Mouse (Mus musculus) embryonic stem cell, embryonic (primary cell): ENCODE results near the gene Ophn1.

ENCODE experiments used
- CTCF ChIA-PET, 4 experiments: fragments of 300-600 bp in 2 of 4; fragments of 350-600 bp in 2 of 4; sonication (Branson Sonifier 250); formaldehyde crosslinking; loops; one replicate each; lab custom pipeline; 2022; ENCODE audit warnings: inconsistent platforms in 2 of 4; lab: Charles Lee
- POLR2A ChIA-PET, 4 experiments: fragments of 300-600 bp in 2 of 4; fragments of 350-600 bp in 2 of 4; sonication (Branson Sonifier 250); formaldehyde crosslinking; loops; one replicate each; lab custom pipeline; 2022; ENCODE audit warnings: antibody characterized with exemption in 4 of 4, inconsistent platforms in 1 of 4; lab: Charles Lee

The Ophn1 gene

DNA sequence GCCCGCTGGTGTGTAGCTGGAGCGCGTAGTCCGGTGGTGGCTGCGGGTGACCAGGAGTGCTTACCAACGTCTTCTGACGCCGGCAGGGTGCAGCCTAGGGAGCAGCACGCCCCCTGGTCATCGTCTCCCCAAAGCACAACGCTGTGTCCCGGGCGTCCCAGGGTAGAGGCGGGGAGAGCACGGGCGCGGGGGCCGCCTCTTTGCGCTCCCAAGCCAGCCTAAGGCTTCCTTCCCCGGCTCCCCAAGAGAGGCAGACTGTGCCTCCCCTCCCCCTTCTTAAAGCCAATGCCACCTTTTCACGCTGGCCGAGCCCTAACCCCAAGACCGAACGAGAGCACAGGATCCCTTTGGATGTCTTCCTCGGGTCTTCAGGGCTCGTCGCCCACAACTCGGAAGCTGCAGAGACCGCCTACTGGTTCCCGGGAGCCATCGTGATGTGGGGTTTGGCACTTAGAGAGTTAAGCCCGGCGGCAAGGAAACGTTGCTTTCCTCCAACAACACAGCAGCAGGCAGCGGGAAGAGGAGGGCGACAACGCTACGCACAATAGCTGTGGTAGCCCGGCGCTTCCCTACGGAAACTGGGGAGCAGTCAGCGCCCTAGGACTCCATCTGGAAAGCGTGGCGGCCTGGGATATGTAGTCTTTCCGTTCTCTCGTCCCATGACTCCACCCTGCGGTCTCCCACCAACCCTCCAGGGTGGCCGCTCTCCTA, at the start of gene Ophn1:
Ophn1 (minus strand) TSS at position 620 of the 711 bp plus-strand sequence.
- POLR2A ChIA-PET = interaction anchor here in 2 of 4 experiments (0.7 to 1.1 kb wide), 3 partner anchors 9 to 76 kb away, joined by 3 read pairs; no protein-coding TSS in a partner anchor
- CTCF ChIA-PET = no interaction called here

DNA sequence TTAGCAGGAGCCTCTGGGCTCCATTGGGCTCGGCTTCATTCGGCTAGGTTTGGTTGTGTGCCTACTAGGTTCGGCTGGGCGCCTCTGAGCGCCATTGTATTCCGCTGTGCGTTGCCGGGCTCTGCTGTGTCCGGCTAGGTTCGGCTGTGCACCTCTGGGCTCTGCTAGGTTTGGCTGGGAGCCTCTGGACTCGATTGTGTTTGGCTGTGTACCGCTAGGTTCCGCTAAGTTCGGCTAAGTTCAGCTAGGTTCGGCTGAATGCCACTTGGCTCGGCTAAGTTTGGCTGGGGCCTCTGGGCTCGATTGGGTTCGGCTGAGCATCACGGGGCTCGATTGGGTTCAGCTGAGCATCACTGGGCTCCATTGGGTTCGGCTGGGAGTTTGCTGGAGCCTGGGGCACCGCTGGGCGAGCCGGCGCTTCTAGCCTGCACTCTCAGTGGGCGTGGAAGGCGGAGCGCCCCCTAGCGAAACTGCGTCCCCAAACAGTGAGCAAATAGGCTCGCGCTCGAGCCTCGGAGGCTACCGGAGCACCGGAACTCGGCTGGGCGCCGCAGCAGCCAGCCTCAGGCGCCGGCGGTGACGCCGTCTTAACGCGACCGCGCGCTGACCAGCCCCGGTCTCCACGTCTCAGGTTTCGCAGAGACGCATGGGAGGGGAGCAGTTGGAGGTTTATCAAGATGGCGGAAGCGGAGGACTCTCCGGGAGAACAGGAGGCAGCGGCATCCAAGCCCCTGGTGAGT, 46.9 kb upstream of the Ophn1 start:
- CTCF ChIA-PET = interaction anchor here in 2 of 4 experiments (0.6 to 1.8 kb wide), 2 partner anchors 16 to 17 kb away, joined by 3 to 4 read pairs; no protein-coding TSS in a partner anchor
- POLR2A ChIA-PET = interaction anchor here in 3 of 4 experiments (0.7 to 2.1 kb wide), 12 partner anchors 8 to 1561 kb away, joined by 3 to 12 read pairs (median 3); no protein-coding TSS in a partner anchor

DNA sequence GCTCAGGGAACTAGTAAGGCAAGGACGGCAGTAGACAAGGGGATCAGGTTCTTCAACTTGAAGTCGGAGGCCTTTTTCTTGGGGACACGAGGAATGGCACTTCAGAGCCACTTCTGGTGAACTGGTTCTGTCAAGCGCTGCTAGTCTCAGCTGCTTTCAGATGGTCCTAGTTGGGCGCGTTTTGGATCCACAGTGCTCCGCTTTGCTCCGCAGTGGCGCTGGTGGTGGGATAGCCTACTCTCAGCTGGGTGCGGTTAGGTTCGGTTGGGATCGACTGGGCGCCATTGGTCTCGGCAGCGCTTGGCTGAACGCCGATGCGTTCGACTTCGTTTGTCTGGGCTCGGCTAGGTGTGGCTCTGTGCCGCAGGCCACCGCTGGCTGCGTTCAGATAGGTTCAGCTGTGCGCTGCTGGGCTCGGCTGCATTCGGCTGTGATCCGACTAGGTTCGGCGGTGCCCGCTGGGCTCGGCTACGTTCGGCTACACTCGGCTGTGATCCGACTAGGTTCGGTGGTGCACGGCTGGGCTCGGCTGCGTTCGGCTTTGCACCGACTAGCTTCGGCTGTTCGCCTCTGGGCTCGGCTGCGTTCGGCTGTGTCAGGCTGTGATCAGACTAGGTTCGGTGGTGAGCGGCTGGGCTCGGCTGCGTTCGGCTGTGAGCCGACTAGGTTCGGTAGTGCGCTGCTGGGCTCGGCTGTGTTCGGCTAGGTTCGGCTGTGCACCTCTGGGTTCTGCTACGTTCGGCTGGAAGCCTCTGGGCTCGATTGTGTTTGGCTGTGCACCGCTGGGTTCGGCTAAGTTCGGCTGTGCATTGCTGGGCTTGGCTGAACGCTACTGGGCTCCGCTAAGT, 46.1 kb upstream of the Ophn1 start:
- ChIA-PET CTCF (interaction anchor here in 2 of 4 experiments (0.6 to 1.3 kb wide), 5 partner anchors 17 to 122 kb away, joined by 3 to 8 read pairs (median 3); no protein-coding TSS in a partner anchor), POLR2A (interaction anchor here (0.7 to 2.1 kb wide), 16 partner anchors 9 to 1561 kb away, joined by 3 to 12 read pairs (median 3); partner anchors contain the start of gene Ophn1 (in 1 of the 4))

DNA sequence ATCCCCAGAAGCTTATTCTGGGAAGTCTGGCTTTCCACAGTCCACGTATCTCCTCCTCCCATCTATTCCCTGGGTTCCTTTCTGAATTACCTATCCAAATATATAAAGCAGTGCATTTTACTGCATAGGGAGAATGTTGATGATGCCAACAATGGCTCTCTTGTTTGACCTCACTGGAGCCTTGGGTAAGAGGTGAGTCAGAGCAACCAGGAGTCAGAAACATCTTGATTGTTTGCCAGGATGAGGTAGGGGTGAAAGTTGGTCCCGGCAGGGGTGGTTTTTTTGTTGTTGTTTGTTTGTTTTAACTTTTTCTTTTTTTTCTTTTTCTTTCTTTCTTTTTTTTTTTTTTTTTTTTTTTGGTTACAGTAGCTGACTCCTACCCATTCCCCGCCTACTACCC, 45.3 kb upstream of the Ophn1 start, which contains the start of gene Yipf6:
Yipf6 (plus strand) TSS at position 216 of the 400 bp plus-strand sequence.
- CTCF ChIA-PET = interaction anchor here in 3 of 4 experiments (0.5 to 1.3 kb wide), 5 partner anchors 16 to 123 kb away, joined by 3 to 8 read pairs (median 3); no protein-coding TSS in a partner anchor
- POLR2A ChIA-PET = interaction anchor here in 3 of 4 experiments (0.7 to 2.1 kb wide), 8 partner anchors 9 to 621 kb away, joined by 3 to 12 read pairs (median 3); partner anchors contain the start of gene Ophn1 (in 1 of the 3)

DNA sequence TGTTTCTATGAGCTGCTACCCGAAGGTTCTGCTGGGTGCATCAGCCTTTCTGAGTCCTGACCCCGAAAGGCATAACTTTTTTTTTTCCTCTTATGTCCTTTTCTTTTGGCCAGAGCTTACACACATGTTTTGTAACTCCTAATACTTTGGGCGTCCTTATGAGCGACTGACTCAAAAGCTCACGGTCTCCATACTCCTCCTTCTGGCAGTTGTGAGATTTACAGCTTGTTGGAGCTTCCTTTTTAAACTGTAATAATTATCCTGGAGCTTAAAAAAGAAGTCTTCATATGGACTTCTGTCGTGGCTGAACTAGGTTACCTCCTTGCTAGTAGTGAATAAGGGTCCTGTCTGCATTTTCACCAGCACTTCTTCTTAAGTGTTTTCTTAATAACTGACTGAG, 28.6 kb upstream of the Ophn1 start:
- POLR2A ChIA-PET = interaction anchor here (0.6 to 1.5 kb wide), 5 partner anchors 17 to 1672 kb away, joined by 3 to 8 read pairs (median 3); partner anchors contain the start of gene Yipf6 (in 1 of the 4)
- CTCF ChIA-PET = interaction anchor here (0.5 to 1.4 kb wide), 12 partner anchors 11 to 1488 kb away, joined by 3 to 4 read pairs (median 3); no protein-coding TSS in a partner anchor

DNA sequence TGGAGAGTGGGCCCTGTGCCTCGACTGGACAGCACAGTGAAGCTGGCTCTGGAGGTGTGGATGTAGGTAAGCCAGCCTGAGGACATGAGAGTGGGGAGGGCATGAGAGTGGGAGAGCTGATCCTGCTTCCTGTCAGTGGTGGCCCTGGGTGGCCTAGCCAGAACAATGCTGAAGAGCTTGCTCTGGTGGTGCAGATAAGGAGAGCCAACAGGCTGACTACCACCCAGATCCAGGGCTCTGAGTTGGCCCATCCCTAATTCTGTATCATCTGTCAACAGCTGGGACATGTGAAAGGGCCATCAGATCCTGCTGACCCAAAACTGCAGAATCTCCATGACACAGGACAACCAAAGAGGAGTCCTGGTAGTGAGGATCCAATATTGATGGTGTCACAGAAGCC, 18.1 kb upstream of the Ophn1 start:
- POLR2A ChIA-PET = no interaction called here

DNA sequence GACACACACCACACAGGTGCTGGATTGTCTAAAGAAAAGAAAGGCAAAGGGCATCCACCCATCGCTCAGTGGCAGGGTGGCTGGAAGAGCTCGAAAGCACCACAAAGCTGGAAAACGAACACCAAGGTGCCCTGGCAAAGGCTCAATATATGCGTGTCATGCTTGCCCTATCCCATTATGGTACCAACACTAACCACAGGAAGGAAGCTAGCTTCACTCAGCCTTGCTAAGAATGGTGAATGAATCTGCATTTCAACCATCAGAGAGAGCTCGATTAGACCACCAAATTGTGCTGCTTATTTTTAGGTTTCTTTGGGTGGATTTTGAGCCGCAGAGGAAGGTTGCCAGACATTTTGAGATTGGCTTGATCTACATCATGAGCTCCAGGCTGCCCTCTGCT, 13.4 kb upstream of the Ophn1 start:
- POLR2A ChIA-PET = no interaction called here

More for the DNA sequence above, 18.1 kb upstream of the Ophn1 start:
- CTCF ChIA-PET = interaction anchor here in 1 of 4 experiments (1.2 kb wide), 1 partner anchor 10 kb away, joined by 3 read pairs; no protein-coding TSS in a partner anchor

DNA sequence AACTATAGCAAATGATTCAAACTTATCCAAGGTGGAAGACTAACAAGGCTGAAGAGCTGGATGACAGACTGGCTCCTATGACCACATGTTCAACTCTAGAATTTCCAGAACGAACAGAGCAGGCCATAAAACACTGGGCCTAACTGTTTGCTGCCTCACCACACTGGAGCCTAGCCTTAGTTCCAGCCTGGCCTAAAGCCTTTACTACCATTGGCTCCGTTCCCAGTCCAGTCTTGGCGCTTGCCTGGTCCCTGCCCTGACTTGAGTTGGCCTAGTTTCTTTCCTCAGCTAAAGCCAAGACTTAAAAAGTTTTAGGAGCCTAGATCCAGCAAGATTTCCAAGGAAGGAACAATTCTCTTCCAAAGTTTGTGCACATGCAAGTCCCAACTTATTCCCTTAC, 7.5 kb upstream of the Ophn1 start:
- POLR2A ChIA-PET = no interaction called here

More for the DNA sequence above, 13.4 kb upstream of the Ophn1 start:
- CTCF ChIA-PET = no interaction called here

DNA sequence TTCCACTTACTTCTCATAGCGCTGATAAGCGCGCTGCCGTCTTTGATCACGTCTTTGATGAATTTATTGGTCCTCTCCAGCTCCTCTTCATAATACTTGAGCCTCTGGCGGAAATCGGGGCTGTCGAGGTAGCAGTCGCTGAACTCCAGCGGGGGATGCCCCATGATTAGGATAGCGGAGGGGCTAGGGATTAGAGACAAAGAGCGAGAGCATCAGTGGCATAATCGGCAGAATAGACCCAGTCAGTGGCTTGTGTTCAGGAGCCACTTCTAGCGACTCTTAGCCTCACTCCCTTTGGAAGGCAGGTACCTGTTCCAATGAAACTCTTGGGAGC, 786 bp downstream of the Ophn1 start:
- ChIA-PET CTCF (no interaction called here), POLR2A (interaction anchor here in 1 of 4 experiments (0.7 kb wide), 1 partner anchor 77 kb away, joined by 3 read pairs; no protein-coding TSS in a partner anchor)

More for the DNA sequence above, 7.5 kb upstream of the Ophn1 start:
- CTCF ChIA-PET = no interaction called here

DNA sequence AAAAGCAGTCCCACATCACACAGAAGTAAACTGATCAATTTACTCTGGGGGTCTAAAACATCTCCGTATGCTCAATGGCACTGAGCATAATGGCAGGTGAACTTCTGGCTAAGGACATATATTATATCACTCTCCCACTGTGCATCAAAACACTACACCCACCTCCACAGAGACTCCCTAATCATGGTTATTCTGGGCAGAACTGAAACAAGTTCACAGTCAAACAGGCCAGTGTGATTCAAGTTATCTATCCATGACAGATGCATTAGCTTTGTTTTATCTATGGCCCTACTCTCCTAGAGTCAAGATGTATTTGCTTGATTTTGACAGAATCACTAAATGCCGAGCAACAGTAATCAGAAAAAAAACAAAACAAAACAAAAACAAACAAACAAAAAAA, 8.8 kb downstream of the Ophn1 start:
- ChIA-PET POLR2A (no interaction called here), CTCF (no interaction called here)

DNA sequence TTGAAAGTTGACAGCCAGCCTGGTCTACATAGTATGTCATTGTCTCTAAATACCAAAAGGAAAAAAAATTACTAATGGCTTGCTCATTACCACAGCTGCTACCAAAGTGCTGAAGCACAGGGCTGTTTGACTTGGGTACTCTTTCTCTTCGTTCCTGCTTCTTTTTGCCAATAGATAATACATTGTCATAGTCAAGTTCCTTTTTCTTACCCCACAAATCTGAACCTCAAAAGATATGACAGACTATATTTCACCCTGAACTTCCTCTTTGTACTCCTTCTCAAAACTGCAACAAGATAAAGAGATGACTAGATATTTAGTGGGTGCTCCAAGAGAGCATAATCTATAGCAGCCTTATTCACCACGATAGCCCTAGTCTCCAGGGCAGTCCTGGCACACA, 9.7 kb downstream of the Ophn1 start:
- POLR2A ChIA-PET = no interaction called here

DNA sequence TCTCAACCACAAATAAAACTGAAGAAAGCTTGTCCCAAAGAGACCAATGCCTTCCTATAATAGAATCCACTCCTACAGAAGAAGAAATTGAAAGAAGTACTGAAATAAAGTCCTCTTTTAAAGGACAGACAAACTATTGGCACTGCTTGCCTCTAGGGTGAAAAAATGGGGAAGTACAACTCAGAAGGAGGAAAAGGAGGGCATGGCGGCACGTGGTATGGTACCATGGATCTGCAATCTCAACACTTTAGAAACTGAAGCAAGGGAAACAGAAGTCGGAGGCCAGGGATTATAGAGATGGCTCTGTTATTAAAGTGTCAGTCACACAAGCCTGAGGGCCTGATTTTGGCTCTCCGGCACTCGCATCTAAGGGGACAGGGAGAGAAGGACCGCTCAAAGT, 10.5 kb downstream of the Ophn1 start:
- POLR2A ChIA-PET = no interaction called here

More for the DNA sequence above, 9.7 kb downstream of the Ophn1 start:
- CTCF ChIA-PET = no interaction called here

DNA sequence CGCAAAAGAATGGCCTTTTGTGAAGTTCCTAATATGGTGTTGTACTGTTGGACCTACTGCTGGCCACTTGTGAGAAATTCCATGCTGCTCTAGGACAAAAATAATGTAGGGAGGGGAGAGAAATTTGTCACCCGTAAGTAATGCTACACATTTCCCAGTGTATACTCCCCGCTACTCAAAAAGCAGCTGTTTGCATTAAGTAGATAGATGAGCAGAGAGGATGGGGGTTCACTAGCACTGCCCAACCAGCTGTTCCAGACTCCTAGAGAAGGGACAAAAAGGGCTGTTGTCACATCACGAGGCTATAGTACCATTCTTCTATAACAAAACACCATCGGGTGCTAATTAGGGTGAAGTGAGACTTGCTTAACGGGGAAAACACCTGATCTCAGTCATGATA, 15.7 kb downstream of the Ophn1 start:
- CTCF ChIA-PET = no interaction called here
- POLR2A ChIA-PET = no interaction called here

More for the DNA sequence above, 10.5 kb downstream of the Ophn1 start:
- CTCF ChIA-PET = no interaction called here

DNA sequence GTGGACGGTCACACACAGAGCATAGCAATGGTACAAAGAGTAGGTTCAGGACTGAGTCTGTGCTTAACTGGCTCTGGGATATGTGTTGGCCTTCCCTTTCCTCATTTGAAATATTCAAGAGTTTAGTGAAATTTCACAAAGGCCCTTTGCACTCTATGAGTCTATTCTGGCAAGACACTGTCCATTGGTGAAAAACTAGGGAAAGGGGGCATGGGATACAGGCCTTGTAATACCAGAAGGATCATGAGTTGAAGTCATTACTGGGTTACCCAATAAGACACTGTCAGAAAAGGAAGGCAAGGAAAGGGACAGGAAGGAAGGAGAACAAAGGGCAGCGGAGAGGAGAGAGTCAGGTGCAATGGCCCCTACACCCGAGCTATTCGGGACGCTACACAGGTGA, 16.7 kb downstream of the Ophn1 start:
- ChIA-PET POLR2A (no interaction called here), CTCF (no interaction called here)

DNA sequence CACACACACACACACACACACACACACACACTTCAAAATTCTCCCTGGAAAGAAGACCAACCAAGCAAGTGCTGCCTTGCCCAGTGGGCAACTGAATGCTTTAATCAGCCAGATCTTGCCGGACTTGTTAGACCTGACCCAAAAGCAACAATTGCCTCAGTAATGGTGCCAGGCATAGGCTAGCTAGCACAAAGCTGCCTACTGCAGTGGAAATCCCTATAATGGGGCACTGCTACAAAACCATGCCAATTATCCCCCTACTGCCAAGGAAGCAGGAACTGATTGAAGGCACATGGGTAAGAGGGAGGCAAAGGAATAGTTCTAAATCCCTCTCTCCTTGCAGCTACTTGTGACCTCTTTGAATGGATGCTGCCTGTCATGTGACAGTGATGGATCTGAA, 18.8 kb downstream of the Ophn1 start:
- CTCF ChIA-PET = no interaction called here
- POLR2A ChIA-PET = no interaction called here

DNA sequence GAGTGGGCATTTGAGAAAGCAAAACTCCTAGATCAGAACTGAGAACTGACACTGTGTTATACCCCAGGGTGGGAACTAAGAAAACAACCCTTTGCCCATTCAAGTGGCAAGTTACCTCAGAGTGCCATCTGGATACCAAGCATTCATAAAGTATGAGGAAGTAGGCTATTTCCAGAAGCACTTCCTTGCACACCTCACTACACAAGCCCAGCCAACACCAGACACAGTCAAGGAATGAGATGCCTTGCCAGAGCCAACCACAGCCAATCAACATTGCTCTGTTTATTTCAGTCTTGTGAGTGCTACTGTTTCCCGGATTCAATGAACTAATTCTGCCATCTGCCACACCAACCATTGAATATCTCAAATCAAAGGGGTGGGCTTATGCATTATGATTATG, 20.3 kb downstream of the Ophn1 start:
- ChIA-PET CTCF (no interaction called here), POLR2A (no interaction called here)

DNA sequence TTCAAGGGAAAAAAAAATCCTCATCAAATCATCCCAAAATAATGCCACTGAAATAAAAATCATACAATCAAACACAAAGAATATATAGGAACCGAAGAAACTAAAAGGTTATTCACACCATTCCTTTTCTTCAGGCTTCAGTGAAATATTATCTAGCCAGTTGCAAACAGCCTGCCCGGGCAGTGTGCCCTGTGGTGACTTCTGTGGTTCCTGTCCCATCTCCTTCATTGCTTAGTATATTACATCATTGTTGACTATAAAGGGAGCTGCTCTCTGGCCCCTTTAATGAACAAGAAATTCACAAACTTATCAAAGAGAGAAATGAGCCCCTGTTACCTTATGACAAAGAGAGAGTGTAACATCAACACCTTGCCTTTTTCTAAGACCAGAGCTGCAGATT, 21.1 kb downstream of the Ophn1 start:
- ChIA-PET POLR2A (no interaction called here), CTCF (no interaction called here)

DNA sequence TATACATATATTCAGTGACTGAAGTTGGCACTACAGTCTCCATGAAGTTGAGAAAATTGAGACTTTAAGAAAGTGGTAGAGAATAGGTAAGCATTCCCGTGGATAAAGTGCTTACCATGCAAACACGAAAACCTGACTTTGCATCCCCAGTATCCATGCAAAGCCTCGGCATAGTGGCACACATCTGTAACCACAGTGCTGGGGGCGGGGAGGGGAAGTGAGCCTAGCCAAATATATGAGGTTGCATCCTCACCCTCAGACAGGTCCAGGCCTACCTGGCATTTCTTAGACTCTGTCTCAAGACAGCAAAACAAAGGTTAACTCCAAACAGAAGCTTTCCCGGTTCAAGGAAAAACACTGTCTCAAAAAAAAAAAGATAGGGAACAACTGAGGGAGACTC, 21.7 kb downstream of the Ophn1 start:
- POLR2A ChIA-PET = no interaction called here
- CTCF ChIA-PET = no interaction called here

DNA sequence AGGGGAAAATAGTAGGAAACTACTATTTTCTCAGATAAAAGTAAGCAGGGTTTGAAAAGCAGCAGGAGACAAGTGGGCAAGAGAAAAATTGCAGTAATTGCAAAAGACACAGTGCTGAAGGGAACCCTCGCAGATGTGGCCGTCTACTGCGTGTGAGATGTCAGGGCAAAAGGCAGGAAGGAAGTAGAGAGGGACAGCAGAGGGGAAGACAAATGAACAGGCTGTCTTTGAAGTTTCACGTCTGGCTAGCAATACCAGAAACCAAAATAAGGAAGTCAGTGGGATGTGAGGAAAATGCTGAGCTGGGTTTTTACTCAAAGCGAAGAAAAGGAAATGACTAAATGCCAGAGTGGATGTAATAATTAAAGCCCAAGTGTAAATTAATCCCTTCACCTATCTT, 30.7 kb downstream of the Ophn1 start:
- ChIA-PET POLR2A (no interaction called here), CTCF (no interaction called here)
